Mouse (Mus musculus) left cerebral cortex, adult 2 months (tissue): ENCODE measurements around the gene Tle4. TPM values are rescaled to one million over a fixed set of nuclear protein-coding genes. Genes with fewer than 3 reads are reported as not detected.
A peak's percentile ranks its signal among the peaks of the same experiment; 100 is the strongest.

ENCODE experiments used
- DNase-seq, 2 experiments: peaks; one replicate each; pipeline ENCODE4 v3.0.0; 2021 to 2022; ENCODE audit warnings: low spot score in 2 of 2, mixed read lengths in 1 of 2; ENCODE audit errors: extremely low spot score in 1 of 2
- H3K27ac ChIP-seq: fragments of 200-600 bp; 2 replicates; pipeline ENCODE4 v1.8.1; 2022
- H3K4me3 ChIP-seq: fragments of 200-600 bp; 2 replicates; pipeline ENCODE4 v1.8.1; 2022
- CTCF ChIP-seq: fragments of 200-600 bp; IDR thresholded peaks from 2 replicates; pipeline ENCODE4 v1.8.1; 2022; ENCODE audit warnings: antibody characterized with exemption, mild to moderate bottlenecking, moderate library complexity
- intact Hi-C: fragments of 180-260 bp; cut with DNase I; formaldehyde crosslinking; loops from one replicate; pipeline ENCODE4 v1.15.1; 2025
- total RNA-seq, 2 experiments: library from RNA; stranded (reverse); gene quantifications; 2 replicates each; pipeline ENCODE4 v1.2.3; 2021

Tle4 gene
- total RNA-seq, 2 experiments from 2014 or later = 36.0 to 39.1 TPM

DNA sequence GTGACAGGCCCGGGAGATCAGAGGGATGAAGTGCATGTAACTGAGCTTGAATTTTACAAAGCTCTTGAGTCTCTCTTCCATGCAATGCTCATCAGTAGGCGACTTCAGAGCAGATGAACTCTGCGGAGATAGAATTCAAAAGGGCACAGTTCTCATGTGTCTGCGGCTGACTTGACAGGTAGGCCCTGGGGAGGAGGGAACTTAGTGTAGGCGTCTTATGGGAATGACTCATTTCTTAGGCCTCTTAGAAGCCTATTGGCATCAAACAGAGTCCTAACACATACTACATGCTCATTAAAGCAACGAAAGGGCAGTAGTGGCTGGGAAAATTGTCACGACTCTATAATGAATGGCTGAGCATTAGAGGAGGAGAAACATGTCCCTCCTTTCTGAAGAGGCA is 160.6 kb downstream of the Tle4 start:
- DNase-seq = no peak
- intact Hi-C loops = no loop called here
- no peak for TF ChIP-seq CTCF
- Histone ChIP-seq H3K4me3 (no peak overlapping the region), H3K27ac (no peak overlapping the region)

DNA sequence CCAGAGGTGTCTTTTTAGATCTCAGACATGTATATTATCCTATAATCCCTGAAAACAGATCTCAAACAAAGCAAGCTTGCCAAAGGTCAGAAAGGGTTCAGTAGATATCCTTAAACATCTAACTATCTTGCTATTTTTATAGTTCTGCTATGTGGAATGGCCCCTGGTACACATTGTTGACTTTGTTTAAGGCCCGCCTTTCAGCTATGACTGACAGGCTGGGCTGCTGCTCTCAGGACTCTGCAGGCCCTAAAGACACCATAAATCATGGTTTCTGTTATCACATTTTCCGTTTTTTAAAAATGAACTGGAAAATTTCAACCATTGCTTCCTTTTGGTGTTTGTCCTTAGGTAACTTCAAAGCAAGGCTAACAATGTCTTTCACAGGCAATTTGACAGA is 161.3 kb downstream of the Tle4 start:
- no peak overlapping the region for H3K27ac ChIP-seq
- DNase-seq = no peak
- no peak overlapping the region for H3K4me3 ChIP-seq
- intact Hi-C loops = no loop called here
- no peak for TF ChIP-seq CTCF

DNA sequence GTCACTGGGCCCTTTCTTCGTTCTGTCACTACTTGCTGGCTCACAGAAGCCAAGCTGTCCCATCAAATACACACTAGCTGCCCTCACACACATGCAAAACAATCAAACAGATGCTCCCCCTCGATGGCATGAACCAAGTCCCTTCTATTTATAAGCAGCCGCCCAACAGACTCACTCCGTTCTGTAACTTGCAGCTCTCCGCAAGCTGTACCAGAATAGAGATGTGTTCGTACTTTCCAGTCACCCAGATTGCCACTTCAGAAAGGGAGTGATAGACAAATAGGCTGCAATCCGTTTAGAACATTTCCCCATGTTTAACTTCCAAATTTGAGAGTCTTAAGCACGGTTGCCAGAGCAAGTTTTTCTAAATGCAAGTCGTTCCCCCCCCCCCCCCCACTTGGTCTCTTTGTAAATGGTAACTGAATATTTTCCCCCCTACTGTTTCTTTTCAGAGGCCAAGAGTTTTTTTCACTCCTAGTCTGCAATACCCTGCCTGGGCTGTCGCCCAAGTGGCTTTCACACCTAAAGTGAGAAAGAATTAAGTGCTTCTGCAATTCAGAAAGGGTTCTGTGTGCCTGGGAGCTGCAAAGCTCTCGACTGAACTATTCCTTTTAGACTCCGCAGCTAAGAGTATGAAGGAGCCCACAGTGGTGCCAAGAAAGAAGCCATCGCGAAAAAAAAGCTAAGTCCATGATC is 162.0 kb downstream of the Tle4 start:
- intact Hi-C loops = no loop called here
- DNase-seq = peak; percentile 30 to 43
- no peak for TF ChIP-seq CTCF
- Histone ChIP-seq H3K27ac (no peak overlapping the region), H3K4me3 (no peak overlapping the region)

DNA sequence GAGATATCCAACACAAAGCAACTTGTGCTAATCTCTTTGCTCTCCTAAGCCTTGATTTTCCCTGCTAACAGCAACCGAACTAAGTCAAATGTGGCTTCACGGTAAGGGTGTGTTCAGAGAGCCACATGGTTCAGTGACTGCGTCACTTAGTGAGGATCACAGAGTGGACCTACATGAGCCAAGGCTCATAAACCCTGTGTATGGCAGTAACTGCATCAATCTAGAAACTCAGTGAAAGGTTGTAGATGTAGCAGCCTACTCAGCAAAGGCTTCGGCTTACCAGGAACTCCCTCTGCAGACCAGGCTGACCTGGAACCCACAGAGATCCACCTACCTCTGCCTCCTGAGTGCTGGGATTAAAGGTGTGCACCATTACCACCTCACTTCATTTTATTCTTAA is 164.0 kb downstream of the Tle4 start:
- intact Hi-C loops = no loop called here

DNA sequence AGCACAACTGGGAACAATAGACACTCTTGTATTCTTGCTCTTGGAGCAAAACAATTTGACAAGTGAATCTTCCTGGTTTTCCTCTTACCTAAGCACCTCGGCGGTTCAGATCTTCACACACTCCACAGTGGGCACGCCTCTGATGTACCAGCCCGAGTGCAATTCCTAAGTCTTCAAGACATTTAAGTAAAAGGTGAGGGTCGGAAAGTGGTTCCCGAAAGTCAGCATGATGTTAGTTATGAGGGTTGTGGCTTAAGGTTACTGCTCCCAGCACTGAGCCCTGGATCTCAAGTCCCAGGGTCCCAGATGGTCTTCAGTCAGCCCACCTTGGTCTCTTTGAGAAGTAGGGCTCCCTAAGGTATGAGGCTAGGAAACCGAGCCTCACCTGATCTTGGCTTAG is 165.4 kb downstream of the Tle4 start:
- intact Hi-C loops = no loop called here
- DNase-seq = no peak
- no peak for TF ChIP-seq CTCF

More for the DNA sequence above, 164.0 kb downstream of the Tle4 start:
- no peak for TF ChIP-seq CTCF
- Histone ChIP-seq H3K27ac (no peak overlapping the region), H3K4me3 (no peak overlapping the region)
- no peak for DNase-seq

DNA sequence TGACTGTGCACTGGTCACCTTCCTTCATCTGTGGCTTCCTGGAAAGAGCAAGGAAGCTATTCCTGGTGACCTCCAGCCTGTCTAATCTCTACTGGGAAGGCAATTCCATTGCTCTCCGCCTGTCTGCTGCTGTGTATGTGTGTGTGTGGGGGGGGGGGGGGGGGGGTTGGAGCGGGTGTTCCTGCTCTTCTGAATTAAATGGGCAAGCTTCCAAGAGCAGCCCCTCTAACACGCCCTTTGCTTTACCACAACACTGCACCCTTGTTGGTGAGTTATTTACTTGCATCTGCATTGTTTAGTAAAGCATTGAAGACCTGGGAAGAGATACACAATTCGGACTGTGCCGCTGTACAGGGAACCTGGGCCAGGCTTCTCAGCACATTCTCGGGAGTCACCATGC is 170.9 kb downstream of the Tle4 start:
- H3K27ac ChIP-seq = no peak overlapping the region
- TF ChIP-seq CTCF = no peak
- no peak for DNase-seq
- intact Hi-C loops = no loop called here
- H3K4me3 ChIP-seq = no peak overlapping the region

More for the DNA sequence above, 165.4 kb downstream of the Tle4 start:
- Histone ChIP-seq H3K4me3 (no peak overlapping the region), H3K27ac (no peak overlapping the region)

DNA sequence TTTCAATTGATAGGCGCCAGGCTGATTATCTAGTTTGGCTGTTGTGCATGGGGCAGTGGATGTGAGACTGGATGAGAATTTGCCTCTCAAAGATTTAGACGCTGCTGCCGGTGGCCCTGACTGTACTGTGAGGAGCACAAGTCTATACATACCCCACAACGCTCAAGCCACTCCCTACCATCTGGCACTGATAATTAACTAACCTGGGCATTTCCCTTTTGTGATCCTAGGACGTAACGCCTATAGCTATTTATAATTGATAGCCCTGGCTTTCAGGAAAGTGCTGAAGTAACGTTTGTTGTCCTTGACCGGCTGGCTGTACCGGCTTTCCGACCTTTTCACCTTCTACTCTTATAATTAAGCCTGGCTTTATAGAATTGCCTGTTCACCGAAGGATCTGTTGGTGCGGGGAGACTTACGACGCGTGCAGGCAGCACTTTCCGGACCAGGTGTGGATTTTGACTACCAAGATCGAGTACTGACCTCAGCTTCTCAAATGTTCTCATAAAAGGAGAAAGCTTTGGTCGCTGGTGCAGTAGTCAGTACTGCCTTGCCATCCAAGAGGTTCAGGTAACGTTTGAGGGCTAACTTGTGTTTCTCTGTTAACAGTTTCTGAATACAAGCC is 171.5 kb downstream of the Tle4 start:
- intact Hi-C loops = no loop called here
- no peak for DNase-seq
- no peak for TF ChIP-seq CTCF

DNA sequence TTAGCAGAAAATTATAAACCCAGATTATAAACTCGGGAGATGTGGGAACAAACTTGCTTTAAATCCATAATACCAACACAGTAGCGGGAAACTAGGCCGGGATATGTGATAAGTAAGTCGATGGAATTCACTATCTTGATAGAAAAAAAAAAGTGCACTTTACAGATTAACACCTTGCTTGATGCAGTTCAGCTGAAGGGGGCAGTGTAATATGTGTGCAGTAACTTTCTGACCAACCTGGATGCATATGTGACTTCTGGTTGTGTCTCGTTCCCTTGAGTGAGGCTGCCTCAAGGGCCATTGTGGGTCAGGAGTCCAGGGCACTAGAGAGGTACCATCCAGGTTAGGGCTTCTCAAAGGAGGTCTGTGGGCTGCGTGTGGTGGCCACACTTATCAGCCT is 172.7 kb downstream of the Tle4 start:
- intact Hi-C loops = no loop called here

More for the DNA sequence above, 171.5 kb downstream of the Tle4 start:
- no peak overlapping the region for H3K27ac ChIP-seq
- no peak overlapping the region for H3K4me3 ChIP-seq

DNA sequence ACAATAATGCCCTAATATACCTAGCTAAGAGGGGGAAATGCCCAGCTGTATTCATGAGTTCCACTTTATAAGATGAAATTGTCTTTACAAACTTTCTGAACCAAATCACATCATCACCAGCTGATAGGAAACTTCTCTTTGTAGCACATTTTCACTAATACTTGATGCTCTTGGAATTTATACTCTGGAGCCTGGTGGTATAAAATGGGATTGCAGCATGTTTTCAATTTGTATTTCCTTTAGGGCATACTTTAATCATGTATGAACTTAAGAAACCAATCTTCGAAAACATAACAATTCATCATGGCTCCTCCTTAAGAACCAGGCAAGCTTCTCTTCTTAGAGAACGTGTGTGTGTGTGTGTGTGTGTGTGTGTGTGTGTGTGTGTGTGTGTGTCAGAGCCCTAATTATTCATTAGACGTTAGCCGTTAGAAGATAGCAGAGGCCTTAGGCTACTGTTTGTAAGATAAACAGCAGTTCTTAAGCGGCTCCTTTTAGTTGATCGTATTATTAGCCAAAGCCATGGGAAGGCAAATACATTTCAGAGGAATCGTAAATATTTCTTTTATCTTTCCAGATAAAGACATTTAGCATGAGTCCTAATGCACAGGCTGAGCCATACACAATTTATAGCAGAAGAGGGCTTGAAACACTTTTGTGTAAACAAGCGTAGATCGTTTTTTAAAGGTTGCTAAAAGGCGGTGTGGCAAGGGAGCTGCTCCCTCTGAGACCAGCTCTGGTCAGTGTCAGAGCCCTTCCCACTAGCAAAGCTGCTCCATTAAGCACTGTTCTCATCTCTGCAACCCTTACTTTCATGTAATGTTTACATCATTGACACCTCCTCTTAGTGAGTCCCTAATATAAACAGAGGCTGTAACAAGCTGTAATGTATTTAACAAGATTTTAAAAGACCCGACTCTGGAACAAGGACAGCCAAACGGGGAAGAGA is 173.6 kb downstream of the Tle4 start:
- intact Hi-C loops = no loop called here
- no peak overlapping the region for H3K27ac ChIP-seq
- H3K4me3 ChIP-seq = no peak overlapping the region
- no peak for DNase-seq
- TF ChIP-seq CTCF = peak; percentile 25

More for the DNA sequence above, 172.7 kb downstream of the Tle4 start:
- Histone ChIP-seq H3K27ac (no peak overlapping the region), H3K4me3 (no peak overlapping the region)
- DNase-seq = no peak
- no peak for TF ChIP-seq CTCF

DNA sequence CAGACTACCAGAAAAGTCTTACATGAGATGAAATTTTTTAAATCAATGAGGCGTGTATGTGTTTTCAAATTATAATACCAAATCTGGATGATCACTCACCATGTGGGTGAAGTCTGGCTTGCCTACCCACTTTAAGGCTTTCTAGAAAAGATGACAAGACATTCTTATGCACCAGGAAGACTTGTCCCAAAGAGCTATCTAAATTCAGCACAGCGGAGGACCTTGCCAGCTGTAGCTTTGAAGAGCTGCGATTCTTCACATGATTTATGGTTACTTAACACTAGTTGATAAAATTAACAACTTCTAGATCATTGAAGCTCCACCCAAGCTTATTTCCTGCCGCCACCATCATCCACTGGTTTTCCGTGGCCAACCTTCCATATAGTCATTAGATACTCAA is 176.2 kb downstream of the Tle4 start:
- H3K4me3 ChIP-seq = no peak overlapping the region
- no peak for TF ChIP-seq CTCF
- intact Hi-C loops = no loop called here
- no peak for DNase-seq
- H3K27ac ChIP-seq = no peak overlapping the region

DNA sequence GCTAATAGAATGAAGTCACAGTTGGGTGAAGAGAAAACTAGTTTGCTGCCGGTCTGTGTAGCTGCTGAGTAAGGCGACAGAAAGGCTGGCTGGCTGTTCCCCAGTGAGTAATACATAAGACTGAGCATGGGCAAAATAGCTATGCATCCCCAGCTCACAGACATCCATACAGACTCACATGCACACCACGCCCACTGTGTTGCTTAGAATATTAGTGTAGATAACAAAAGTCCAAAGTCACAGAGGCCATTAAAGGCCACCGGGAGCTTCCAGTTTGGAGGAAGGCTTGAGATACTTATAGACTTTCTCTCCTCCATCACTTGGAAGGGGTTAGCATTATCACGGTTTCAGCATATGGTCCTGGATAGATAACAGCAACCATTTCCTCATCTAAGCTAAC is 178.0 kb downstream of the Tle4 start:
- Histone ChIP-seq H3K4me3 (no peak overlapping the region), H3K27ac (no peak overlapping the region)
- TF ChIP-seq CTCF = no peak
- intact Hi-C loops = no loop called here
- no peak for DNase-seq

DNA sequence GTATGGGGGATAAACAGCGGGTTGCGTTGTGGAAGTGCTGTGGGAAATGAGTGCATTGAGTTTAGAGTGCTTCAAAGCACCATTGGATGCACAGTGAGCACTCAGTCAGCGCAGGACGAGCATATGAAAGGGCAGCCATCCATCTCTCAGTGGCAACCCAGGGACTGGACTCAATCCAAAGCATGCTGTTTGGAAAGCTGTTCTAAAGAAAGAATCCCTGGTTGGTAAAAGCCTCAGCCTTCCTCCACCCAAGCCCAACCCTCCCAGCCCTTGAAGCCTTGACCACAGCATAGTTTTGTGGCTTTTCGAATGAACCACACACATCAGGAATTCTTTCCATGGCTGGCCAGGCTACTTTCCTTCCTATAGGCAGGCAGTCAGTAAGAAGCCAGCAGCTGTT is 181.0 kb downstream of the Tle4 start:
- TF ChIP-seq CTCF = no peak
- intact Hi-C loops = no loop called here
- H3K27ac ChIP-seq = no peak overlapping the region
- DNase-seq = no peak
- H3K4me3 ChIP-seq = no peak overlapping the region
